Mouse (Mus musculus) embryonic facial prominence, embryonic 10.5 days (tissue): Measurements from ENCODE around the gene Itpr2. TPM values are rescaled to one million over a fixed set of nuclear protein-coding genes. Genes with fewer than 3 reads are reported as not detected.

ENCODE experiments used
- DNase-seq: peaks from one replicate; pipeline ENCODE4 v3.0.0-alpha.2; 2017; ENCODE audit warnings: low spot score
- H3K27ac ChIP-seq: fragments of 300-500 bp; sonication (generic); replicated peaks from 2 replicates; pipeline ENCODE4 v1.5.1; 2016; ENCODE audit warnings: mild to moderate bottlenecking
- H3K27me3 ChIP-seq: fragments of 300-500 bp; sonication (generic); replicated peaks from 2 replicates; pipeline ENCODE4 v1.6.1; 2016; ENCODE audit warnings: low read depth, mild to moderate bottlenecking; ENCODE audit not compliant: poor library complexity, severe bottlenecking
- H3K36me3 ChIP-seq: fragments of 300-500 bp; sonication (generic); replicated peaks from 2 replicates; pipeline ENCODE4 v1.6.1; 2016; ENCODE audit warnings: mild to moderate bottlenecking, moderate library complexity
- H3K4me1 ChIP-seq: fragments of 300-500 bp; sonication (generic); 2 replicates; pipeline ENCODE4 v1.6.1; 2016
- H3K4me3 ChIP-seq: fragments of 300-500 bp; sonication (generic); 2 replicates; pipeline ENCODE4 v1.5.1; 2016; ENCODE audit warnings: mild to moderate bottlenecking, moderate library complexity
- H3K9me3 ChIP-seq: fragments of 300-500 bp; sonication (generic); 2 replicates; pipeline ENCODE4 v1.6.1; 2016; ENCODE audit warnings: mild to moderate bottlenecking
- WGBS: fragments of 180-500 bp; shearing (Covaris S2); methylation state at CpG from one replicate; pipeline ENCODE4 v1.1.7; 2016; 5-methylcytosine and 5-hydroxymethylcytosine counted together
- polyA plus RNA-seq: library from polyadenylated mRNA; unstranded; fragments of >200 nt; fragmentation: Nextera tagmentation; extraction: Ambion mirVana; gene quantifications from 2 replicates; pipeline ENCODE4 v1.2.1, GENCODE M21; 2016

Gene Itpr2
- polyA plus RNA-seq, 1 experiment from 2014 or later, result 4.5 TPM

GRCm38 (mm10) chr6:146126823-146127681 is 375.0 kb downstream of the Itpr2 start:
- H3K4me3 ChIP-seq, result no peak overlapping the region
- DNase-seq, result no peak
- WGBS, result 87% methylated on average over 12 of the region's 12 CpGs
- H3K27me3 ChIP-seq, result no peaks in the 10 kb centered on the region
- H3K36me3 ChIP-seq, result no peaks in the 10 kb centered on the region
- H3K27ac ChIP-seq, result no peak overlapping the region
- no peaks in the 10 kb centered on the region for H3K4me1 ChIP-seq
- H3K9me3 ChIP-seq, result no peaks in the 10 kb centered on the region

GRCm38 (mm10) chr6:146125621-146126020 is 376.4 kb downstream of the Itpr2 start:
- 87% methylated on average over 1 of the region's 1 CpGs for WGBS
- H3K9me3 ChIP-seq, result no peaks in the 10 kb centered on the region
- no peak for DNase-seq

GRCm38 (mm10) chr6:146124479-146124878 is 377.5 kb downstream of the Itpr2 start:
- Histone ChIP-seq H3K27me3 (no peaks in the 10 kb centered on the region), H3K4me3 (no peak overlapping the region), H3K36me3 (no peaks in the 10 kb centered on the region), H3K9me3 (no peaks in the 10 kb centered on the region), H3K27ac (no peak overlapping the region), H3K4me1 (no peaks in the 10 kb centered on the region)
- DNase-seq, result no peak
- WGBS, result 78% methylated on average over 3 of the region's 3 CpGs

More at GRCm38 (mm10) chr6:146125621-146126020, 376.4 kb downstream of the Itpr2 start:
- Histone ChIP-seq H3K27me3 (no peaks in the 10 kb centered on the region), H3K36me3 (no peaks in the 10 kb centered on the region), H3K4me1 (no peaks in the 10 kb centered on the region), H3K4me3 (no peak overlapping the region), H3K27ac (no peak overlapping the region)

GRCm38 (mm10) chr6:146123656-146124055 is 378.4 kb downstream of the Itpr2 start:
- WGBS, result 89% methylated on average over 4 of the region's 4 CpGs
- Histone ChIP-seq H3K4me3 (no peak overlapping the region), H3K27ac (no peak overlapping the region), H3K36me3 (no peaks in the 10 kb centered on the region), H3K9me3 (no peaks in the 10 kb centered on the region), H3K27me3 (no peaks in the 10 kb centered on the region), H3K4me1 (no peaks in the 10 kb centered on the region)
- no peak for DNase-seq

- Histone ChIP-seq H3K27me3 (no peaks in the 10 kb centered on the region), H3K36me3 (no peaks in the 10 kb centered on the region), H3K27ac (no peak overlapping the region), H3K4me1 (peaks cover 6% of the 10 kb centered on the region), H3K9me3 (no peaks in the 10 kb centered on the region), H3K4me3 (no peak overlapping the region)
- no peak for DNase-seq
- WGBS, result 86% methylated on average over 6 of the region's 6 CpGs
Measured at GRCm38 (mm10) chr6:146120172-146120571, 381.9 kb downstream of the Itpr2 start.

- WGBS, result 19% methylated on average over 12 of the region's 12 CpGs
Measured at GRCm38 (mm10) chr6:146114731-146115302, 387.2 kb downstream of the Itpr2 start.

GRCm38 (mm10) chr6:146114071-146114470 is 388.0 kb downstream of the Itpr2 start:
- peaks cover 52% of the 10 kb centered on the region for H3K4me1 ChIP-seq
- no peak overlapping the region for H3K27ac ChIP-seq
- H3K4me3 ChIP-seq, result no peak overlapping the region
- no peaks in the 10 kb centered on the region for H3K36me3 ChIP-seq
- 75% methylated on average over 3 of the region's 3 CpGs for WGBS
- peaks cover 3% of the 10 kb centered on the region; the same call in 1 of the 2 replicates for H3K27me3 ChIP-seq
- no peak for DNase-seq
- H3K9me3 ChIP-seq, result no peaks in the 10 kb centered on the region

More at GRCm38 (mm10) chr6:146114731-146115302, 387.2 kb downstream of the Itpr2 start:
- H3K36me3 ChIP-seq, result no peaks in the 10 kb centered on the region
- H3K27me3 ChIP-seq, result peaks cover 3% of the 10 kb centered on the region; the same call in 1 of the 2 replicates
- peak overlapping the region; percentile 36 for H3K27ac ChIP-seq
- DNase-seq, result peak; percentile 36
- H3K4me3 ChIP-seq, result peak overlapping the region; percentile 8; the same call in 1 of the 2 replicates
- no peaks in the 10 kb centered on the region for H3K9me3 ChIP-seq
- H3K4me1 ChIP-seq, result peaks cover 52% of the 10 kb centered on the region

GRCm38 (mm10) chr6:146113085-146113484 is 388.9 kb downstream of the Itpr2 start:
- Histone ChIP-seq H3K36me3 (no peaks in the 10 kb centered on the region), H3K27me3 (peaks cover 3% of the 10 kb centered on the region; the same call in 1 of the 2 replicates), H3K9me3 (no peaks in the 10 kb centered on the region), H3K4me3 (no peak overlapping the region), H3K4me1 (peaks cover 52% of the 10 kb centered on the region), H3K27ac (0 out of 2 replicates have a peak overlapping the region, but pooled peaks have one; percentile 74)
- WGBS, result 92% methylated on average over 4 of the region's 4 CpGs
- no peak for DNase-seq

GRCm38 (mm10) chr6:146112211-146112610 is 389.8 kb downstream of the Itpr2 start:
- peak overlapping the region; percentile 74; the same call in 1 of the 2 replicates for H3K27ac ChIP-seq
- no peak overlapping the region for H3K4me3 ChIP-seq
- 75% methylated on average over 7 of the region's 7 CpGs for whole genome bisulfite sequencing
- peaks cover 3% of the 10 kb centered on the region; the same call in 1 of the 2 replicates for H3K27me3 ChIP-seq
- peaks cover 52% of the 10 kb centered on the region for H3K4me1 ChIP-seq
- no peaks in the 10 kb centered on the region for H3K36me3 ChIP-seq
- no peaks in the 10 kb centered on the region for H3K9me3 ChIP-seq
- DNase-seq, result no peak

- Histone ChIP-seq H3K27ac (peak overlapping the region; percentile 74), H3K4me1 (peaks cover 52% of the 10 kb centered on the region)
- no peak for DNase-seq
Measured at GRCm38 (mm10) chr6:146111781-146112180, 390.2 kb downstream of the Itpr2 start.

GRCm38 (mm10) chr6:146110832-146111741 is 390.9 kb downstream of the Itpr2 start:
- Histone ChIP-seq H3K4me3 (no peak overlapping the region), H3K27me3 (peaks cover 3% of the 10 kb centered on the region; the same call in 1 of the 2 replicates), H3K36me3 (no peaks in the 10 kb centered on the region), H3K4me1 (peaks cover 52% of the 10 kb centered on the region), H3K27ac (peak overlapping the region; percentile 74), H3K9me3 (no peaks in the 10 kb centered on the region)
- 42% methylated on average over 21 of the region's 21 CpGs for WGBS
- peak; percentile 39 for DNase-seq

More at GRCm38 (mm10) chr6:146111781-146112180, 390.2 kb downstream of the Itpr2 start:
- peaks cover 3% of the 10 kb centered on the region; the same call in 1 of the 2 replicates for H3K27me3 ChIP-seq
- 76% methylated on average over 6 of the region's 6 CpGs for WGBS
- no peaks in the 10 kb centered on the region for H3K36me3 ChIP-seq
- H3K4me3 ChIP-seq, result no peak overlapping the region
- H3K9me3 ChIP-seq, result no peaks in the 10 kb centered on the region

- 0 out of 2 replicates have a peak overlapping the region, but pooled peaks have one; percentile 74 for H3K27ac ChIP-seq
- peaks cover 48% of the 10 kb centered on the region for H3K4me1 ChIP-seq
Measured at GRCm38 (mm10) chr6:146110425-146110824, 391.6 kb downstream of the Itpr2 start.

More at GRCm38 (mm10) chr6:146110425-146110824, 391.6 kb downstream of the Itpr2 start:
- no peaks in the 10 kb centered on the region for H3K9me3 ChIP-seq
- no peak for DNase-seq
- no peaks in the 10 kb centered on the region for H3K36me3 ChIP-seq
- H3K27me3 ChIP-seq, result peaks cover 3% of the 10 kb centered on the region; the same call in 1 of the 2 replicates
- WGBS, result 82% methylated on average over 4 of the region's 4 CpGs
- no peak overlapping the region for H3K4me3 ChIP-seq
